Mouse (Mus musculus) midbrain, embryonic 14.5 days (tissue): ENCODE measurements at regions not wholly inside any gene's neighbourhood (a gene's known extent, or its start where the extent isn't known, plus 50 kb on each side); places are given as distances from the start of the nearest gene placed in this dataset.
A peak's percentile ranks its signal among the peaks of the same experiment; 100 is the strongest.

Experiments used
- ATAC-seq: fragments of 200-750 bp; cut with Nextera tagmentation; 2 replicates; pipeline ENCODE4 v1.8.0; 2017; ENCODE audit warnings: moderate number of reproducible peaks, moderate library complexity; ENCODE audit not compliant: low FRiP score, low TSS enrichment
- DNase-seq: peaks from one replicate; pipeline ENCODE4 v3.0.0-alpha.2; 2015
- H3K27ac ChIP-seq: fragments of 300-500 bp; sonication (generic); replicated peaks from 2 replicates; pipeline ENCODE4 v1.5.1; 2014; ENCODE audit warnings: mild to moderate bottlenecking, low read depth, low read length, moderate library complexity
- H3K27me3 ChIP-seq: fragments of 300-500 bp; sonication (generic); 2 replicates; pipeline ENCODE4 v1.6.1; 2014; ENCODE audit warnings: low read length, control low read depth, mixed read lengths; ENCODE audit not compliant: control insufficient read depth, insufficient read depth
- H3K36me3 ChIP-seq: fragments of 300-500 bp; sonication (generic); 2 replicates; pipeline ENCODE4 v1.6.1; 2014; ENCODE audit warnings: low read length, control low read depth; ENCODE audit not compliant: control insufficient read depth, insufficient read depth
- H3K4me1 ChIP-seq: fragments of 300-500 bp; sonication (generic); 2 replicates; pipeline ENCODE4 v1.6.1; 2014; ENCODE audit warnings: mild to moderate bottlenecking, antibody characterized with exemption, low read length, control low read depth; ENCODE audit not compliant: control insufficient read depth, insufficient read depth
- H3K4me2 ChIP-seq: fragments of 300-500 bp; sonication (generic); 2 replicates; pipeline ENCODE4 v1.6.1; 2014; ENCODE audit warnings: mild to moderate bottlenecking, low read length, moderate library complexity
- H3K4me3 ChIP-seq: fragments of 300-500 bp; sonication (generic); replicated peaks from 2 replicates; pipeline ENCODE4 v1.5.1; 2014; ENCODE audit warnings: low read depth, low read length
- H3K9ac ChIP-seq: fragments of 300-500 bp; sonication (generic); replicated peaks from 2 replicates; pipeline ENCODE4 v1.6.1; 2014; ENCODE audit warnings: mild to moderate bottlenecking, low read length, moderate library complexity
- H3K9me3 ChIP-seq: fragments of 300-500 bp; sonication (generic); 2 replicates; pipeline ENCODE4 v1.6.1; 2016; ENCODE audit warnings: low read length, control low read depth, mixed read lengths; ENCODE audit not compliant: control insufficient read depth
- WGBS: fragments of 180-500 bp; shearing (Covaris S2); extraction: QIAGEN DNeasy Blood & Tissue Kit; methylation state at CpG from one replicate; pipeline ENCODE4 v1.1.7; 2014; 5-methylcytosine and 5-hydroxymethylcytosine counted together

DNA sequence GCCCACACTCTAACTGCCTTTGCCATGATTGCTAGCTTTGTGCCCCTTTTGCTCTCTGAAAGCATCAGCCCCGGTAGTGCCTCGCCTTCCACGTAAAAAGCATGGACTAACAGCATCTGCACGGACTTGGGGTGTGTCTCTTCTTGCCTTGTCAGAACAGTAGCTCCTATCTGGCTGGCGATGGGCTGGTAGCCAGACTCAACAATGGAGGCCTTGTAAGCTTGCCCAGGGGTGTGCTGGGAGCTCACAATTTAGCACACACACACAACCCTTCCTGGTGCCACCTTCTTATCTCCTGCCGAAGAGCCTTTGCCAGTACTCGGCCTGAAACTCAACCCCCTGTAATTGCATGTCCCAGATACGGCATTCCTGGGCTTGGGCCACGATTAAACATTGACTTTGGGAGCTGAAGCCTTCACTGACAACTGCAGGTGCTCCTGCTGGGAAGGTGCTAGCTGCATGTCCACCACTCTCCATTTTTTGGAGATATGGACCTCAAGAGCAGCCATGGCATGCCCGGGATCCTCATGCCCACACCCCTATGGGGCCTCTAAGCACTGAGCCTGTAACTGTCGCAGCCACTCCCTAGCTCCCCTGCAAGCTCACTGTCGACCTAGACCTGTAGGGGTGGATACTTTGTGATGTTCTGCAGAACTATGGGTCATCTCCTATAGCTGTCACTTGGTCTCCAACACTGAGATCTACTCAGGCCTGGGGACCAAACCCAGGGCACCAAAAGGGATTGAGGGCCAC, 166.7 kb upstream of the Haao start:
- Histone ChIP-seq H3K36me3 (no peaks in the 10 kb centered on the region), H3K4me2 (no peak overlapping the region), H3K27me3 (no peaks in the 10 kb centered on the region), H3K9me3 (no peaks in the 10 kb centered on the region), H3K4me1 (no peaks in the 10 kb centered on the region), H3K4me3 (no peak overlapping the region), H3K27ac (no peak overlapping the region), H3K9ac (no peak overlapping the region)
- DNase-seq, result no peak
- ATAC-seq, result no peak
- 93% methylated on average over 12 of the region's 12 CpGs for WGBS

DNA sequence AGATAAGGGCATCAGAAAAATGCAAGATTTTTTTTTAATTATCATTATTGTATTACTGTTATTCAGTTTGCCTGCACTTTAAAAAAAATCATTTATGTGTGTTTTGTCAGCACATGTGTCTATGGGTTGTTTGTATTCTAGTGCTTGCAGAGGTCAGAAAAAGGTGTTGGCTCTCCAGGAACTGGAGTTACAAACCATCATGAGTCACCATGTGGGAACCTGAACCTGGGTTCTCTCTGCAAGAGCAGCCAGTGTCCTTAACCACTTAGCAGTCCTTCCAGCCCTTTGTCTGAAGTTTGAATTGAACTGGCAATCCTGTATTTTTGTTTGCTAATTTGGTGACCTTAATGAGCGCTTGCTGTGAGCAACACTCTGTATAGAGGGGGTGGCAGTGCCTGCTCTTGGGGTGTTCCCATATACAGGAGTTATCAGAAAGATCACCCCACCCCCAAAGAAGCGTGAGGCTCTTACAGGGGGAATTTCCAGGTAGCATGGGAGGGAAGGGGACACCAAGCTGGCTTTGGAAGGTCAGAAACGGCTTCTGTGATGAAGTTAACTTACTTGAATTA, 162.8 kb upstream of the Haao start:
- WGBS, result 86% methylated on average over 3 of the region's 3 CpGs
- ATAC-seq (no peak), DNase-seq (no peak)
- no peaks in the 10 kb centered on the region for H3K27me3 ChIP-seq
- H3K9me3 ChIP-seq, result no peaks in the 10 kb centered on the region
- no peak overlapping the region for H3K4me2 ChIP-seq
- no peaks in the 10 kb centered on the region for H3K36me3 ChIP-seq
- H3K4me3 ChIP-seq, result no peak overlapping the region
- no peak overlapping the region for H3K9ac ChIP-seq
- H3K4me1 ChIP-seq, result peaks cover 3% of the 10 kb centered on the region; the same call in 1 of the 2 replicates
- no peak overlapping the region for H3K27ac ChIP-seq

DNA sequence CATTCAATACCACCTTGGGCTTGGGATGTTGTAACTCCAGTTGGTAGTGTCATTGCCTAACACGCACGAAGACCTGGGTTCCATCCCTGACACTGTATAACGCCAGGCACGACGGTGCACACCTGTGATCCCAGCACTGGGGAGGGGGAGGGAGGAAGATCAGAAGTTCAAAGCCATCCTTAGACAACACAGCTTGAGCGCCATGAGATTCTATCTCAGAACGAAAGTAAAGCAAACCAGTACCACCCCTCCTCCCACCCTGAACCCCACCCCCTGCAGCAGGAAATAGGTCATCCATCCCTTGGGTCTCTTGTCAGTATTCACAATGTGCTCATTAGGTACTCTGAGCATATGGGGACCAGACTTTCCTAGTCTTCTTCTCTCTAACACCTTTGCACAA, 162.2 kb upstream of the Haao start:
- ATAC-seq (no peak), DNase-seq (no peak)
- Histone ChIP-seq H3K36me3 (no peaks in the 10 kb centered on the region), H3K4me2 (no peak overlapping the region), H3K27ac (no peak overlapping the region), H3K9me3 (no peaks in the 10 kb centered on the region), H3K4me3 (no peak overlapping the region), H3K27me3 (no peaks in the 10 kb centered on the region), H3K4me1 (peaks cover 3% of the 10 kb centered on the region; the same call in 1 of the 2 replicates), H3K9ac (no peak overlapping the region)
- WGBS, result 85% methylated on average over 7 of the region's 7 CpGs

DNA sequence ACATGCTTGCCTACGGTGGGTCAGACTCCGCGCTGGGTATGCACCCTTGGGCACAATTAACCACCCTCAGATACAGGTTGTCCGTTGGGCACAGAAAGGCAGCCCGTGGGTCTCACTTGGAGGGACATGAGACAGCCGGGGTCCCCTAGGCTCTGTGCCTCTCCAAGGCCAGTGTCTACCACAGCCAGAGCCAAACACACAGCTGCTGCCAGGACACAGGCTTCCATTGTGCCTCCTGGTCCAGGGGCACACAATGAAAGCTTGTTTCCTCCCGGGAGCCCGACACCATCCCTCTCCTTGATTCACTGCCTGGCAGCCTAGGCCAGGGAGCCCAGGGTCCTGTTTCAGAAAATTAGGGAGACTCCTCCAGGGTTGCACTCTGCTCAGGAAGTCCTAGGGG, 161.4 kb upstream of the Haao start:
- ATAC-seq (peak; percentile 48; the same call in 1 of the 2 replicates), DNase-seq (peak; percentile 44)
- Histone ChIP-seq H3K4me3 (no peak overlapping the region), H3K4me2 (no peak overlapping the region), H3K4me1 (peaks cover 3% of the 10 kb centered on the region; the same call in 1 of the 2 replicates), H3K9me3 (no peaks in the 10 kb centered on the region), H3K27me3 (no peaks in the 10 kb centered on the region), H3K36me3 (no peaks in the 10 kb centered on the region), H3K9ac (no peak overlapping the region), H3K27ac (peak overlapping the region; percentile 61)
- WGBS, result 71% methylated on average over 8 of the region's 8 CpGs

DNA sequence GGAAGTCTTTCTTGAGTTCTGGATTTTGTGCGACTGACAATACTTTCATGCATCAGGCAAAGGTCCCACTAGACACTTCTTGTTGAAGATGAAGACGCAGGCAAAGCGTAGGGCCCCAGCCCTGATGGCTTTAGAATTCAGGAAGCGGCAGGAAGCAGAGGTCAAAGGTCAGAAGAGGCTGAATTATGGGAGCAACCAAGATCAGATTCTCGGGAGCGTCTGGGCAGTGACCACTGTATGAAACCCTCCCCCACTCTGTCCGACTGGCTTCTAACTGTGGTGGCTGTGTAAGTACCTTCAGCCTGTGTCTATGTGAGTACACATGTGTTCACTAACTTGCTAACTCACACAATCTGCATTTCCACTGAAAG, 160.9 kb upstream of the Haao start:
- no peak overlapping the region for H3K4me2 ChIP-seq
- DNase-seq (no peak), ATAC-seq (no peak)
- peaks cover 3% of the 10 kb centered on the region; the same call in 1 of the 2 replicates for H3K4me1 ChIP-seq
- no peak overlapping the region for H3K4me3 ChIP-seq
- no peak overlapping the region for H3K27ac ChIP-seq
- no peaks in the 10 kb centered on the region for H3K9me3 ChIP-seq
- no peak overlapping the region for H3K9ac ChIP-seq
- H3K36me3 ChIP-seq, result no peaks in the 10 kb centered on the region
- H3K27me3 ChIP-seq, result no peaks in the 10 kb centered on the region
- WGBS, result 61% methylated on average over 7 of the region's 7 CpGs

DNA sequence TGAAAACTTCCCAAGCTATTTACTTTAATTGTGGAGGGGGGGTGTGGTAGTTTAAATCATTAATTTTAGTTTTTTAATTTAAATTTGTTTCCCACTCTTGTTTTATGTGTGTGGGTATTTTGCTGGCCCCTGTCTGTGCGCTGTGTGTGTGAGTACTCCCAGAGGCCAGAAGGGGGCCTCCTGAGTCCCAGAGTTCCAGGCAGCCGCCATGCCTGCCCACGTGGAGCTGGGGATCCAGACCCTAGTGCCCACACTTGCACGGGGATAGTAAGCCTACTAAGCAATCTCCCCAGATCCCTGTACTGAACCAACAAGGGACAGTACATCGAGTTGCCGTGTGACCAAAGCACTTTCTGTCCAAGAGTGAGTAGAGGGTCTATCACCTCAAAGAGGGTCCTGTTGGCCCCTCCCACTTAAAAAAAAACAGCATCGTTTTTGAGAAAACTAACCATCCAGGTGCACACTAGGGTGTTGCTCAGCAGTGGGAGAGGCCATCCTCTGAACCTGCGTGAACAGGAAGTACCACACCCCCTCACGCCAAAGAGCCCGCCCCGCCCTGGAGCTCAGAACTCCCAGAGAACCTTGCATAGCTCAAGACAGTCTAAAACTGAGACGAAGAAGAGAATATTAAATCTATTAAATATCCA, 160.4 kb upstream of the Haao start:
- no peak overlapping the region for H3K9ac ChIP-seq
- DNase-seq, result no peak
- WGBS, result 95% methylated on average over 12 of the region's 12 CpGs

DNA sequence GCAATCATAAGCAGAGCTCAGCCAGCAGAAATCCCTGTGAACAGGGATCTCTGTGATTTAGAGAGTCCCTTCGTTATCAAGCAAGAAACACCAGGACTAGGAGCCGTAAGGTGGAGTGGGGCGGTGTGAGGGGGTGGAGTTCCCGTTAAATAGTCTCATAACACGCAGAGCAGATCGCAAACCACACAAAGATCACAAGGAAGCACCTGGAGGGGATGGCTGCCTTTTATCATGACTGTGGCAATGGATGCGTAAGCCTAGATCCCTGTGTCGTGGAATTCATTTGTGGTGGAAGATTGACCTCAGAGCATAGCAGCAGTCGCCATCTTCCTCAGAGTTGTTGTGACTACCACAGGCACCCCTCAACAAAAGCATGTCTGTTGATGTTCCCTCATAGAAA, 159.0 kb upstream of the Haao start:
- H3K4me1 ChIP-seq, result peaks cover 3% of the 10 kb centered on the region; the same call in 1 of the 2 replicates
- 88% methylated on average over 9 of the region's 9 CpGs for WGBS
- no peaks in the 10 kb centered on the region for H3K9me3 ChIP-seq
- no peak overlapping the region for H3K27ac ChIP-seq
- ATAC-seq (no peak), DNase-seq (no peak)
- H3K4me2 ChIP-seq, result no peak overlapping the region
- H3K27me3 ChIP-seq, result no peaks in the 10 kb centered on the region
- H3K36me3 ChIP-seq, result no peaks in the 10 kb centered on the region
- no peak overlapping the region for H3K4me3 ChIP-seq
- H3K9ac ChIP-seq, result no peak overlapping the region

More for the DNA sequence above, 160.4 kb upstream of the Haao start:
- Histone ChIP-seq H3K4me1 (peaks cover 3% of the 10 kb centered on the region; the same call in 1 of the 2 replicates), H3K36me3 (no peaks in the 10 kb centered on the region), H3K27ac (no peak overlapping the region), H3K4me3 (no peak overlapping the region), H3K9me3 (no peaks in the 10 kb centered on the region), H3K4me2 (no peak overlapping the region), H3K27me3 (no peaks in the 10 kb centered on the region)
- no peak for ATAC-seq

DNA sequence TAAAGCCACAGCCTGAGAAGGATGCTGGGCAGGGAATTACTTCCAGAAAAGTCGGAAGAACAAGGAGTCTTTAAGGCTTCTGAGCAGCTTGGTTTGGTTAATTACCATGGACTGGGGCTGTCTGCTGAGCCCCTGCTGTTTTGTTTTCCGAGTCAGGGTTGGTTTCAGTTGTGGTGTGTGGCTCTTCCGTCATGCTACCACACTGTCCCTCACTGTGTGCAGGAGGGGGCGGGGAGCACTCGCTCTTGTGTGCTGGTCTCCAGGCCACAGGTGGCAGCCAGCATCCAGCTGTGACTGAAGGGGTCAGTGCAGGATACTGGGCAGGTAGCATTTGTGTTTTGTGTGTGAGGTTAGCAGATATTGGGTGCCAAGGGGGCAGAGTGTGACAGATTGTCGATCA, 156.5 kb upstream of the Haao start:
- Histone ChIP-seq H3K9me3 (no peaks in the 10 kb centered on the region), H3K36me3 (no peaks in the 10 kb centered on the region), H3K27ac (no peak overlapping the region), H3K4me2 (no peak overlapping the region), H3K27me3 (no peaks in the 10 kb centered on the region), H3K4me3 (no peak overlapping the region), H3K4me1 (peaks cover 3% of the 10 kb centered on the region; the same call in 1 of the 2 replicates), H3K9ac (no peak overlapping the region)
- 28% methylated on average over 6 of the region's 6 CpGs for WGBS
- ATAC-seq (no peak), DNase-seq (no peak)
